Mouse (Mus musculus): ENCODE results near the gene Cdkal1.

The Cdkal1 gene

DNA sequence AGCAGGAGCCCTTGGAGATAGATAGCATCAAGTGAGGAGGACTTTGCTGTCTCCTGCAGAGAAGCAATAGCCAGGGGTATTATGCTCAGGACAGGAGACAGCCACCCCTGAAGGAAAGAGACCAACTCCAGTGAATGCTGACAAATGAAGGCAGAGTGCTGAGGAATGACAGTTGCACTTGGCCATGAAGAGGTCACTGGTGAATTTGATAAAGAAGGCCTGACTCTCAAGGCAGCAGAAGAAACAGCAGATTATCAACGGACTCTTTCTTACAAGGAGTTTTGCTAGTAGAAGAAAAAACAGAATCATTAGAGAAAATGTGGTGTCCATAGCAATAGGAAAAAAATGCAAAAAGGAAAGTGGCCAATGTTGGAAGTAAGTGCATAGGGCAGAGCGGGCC is 37.2 kb downstream of the Cdkal1 start:
- DNase-seq (ENCODE audit: low read depth in 1 of 2, low spot score in 2 of 2): no peak

- DNase-seq (ENCODE audit: low read depth in 1 of 2, low spot score in 2 of 2): no peak
Measured at GRCm38 (mm10) chr13:29810780-29811179, 44.7 kb downstream of the Cdkal1 start.

DNA sequence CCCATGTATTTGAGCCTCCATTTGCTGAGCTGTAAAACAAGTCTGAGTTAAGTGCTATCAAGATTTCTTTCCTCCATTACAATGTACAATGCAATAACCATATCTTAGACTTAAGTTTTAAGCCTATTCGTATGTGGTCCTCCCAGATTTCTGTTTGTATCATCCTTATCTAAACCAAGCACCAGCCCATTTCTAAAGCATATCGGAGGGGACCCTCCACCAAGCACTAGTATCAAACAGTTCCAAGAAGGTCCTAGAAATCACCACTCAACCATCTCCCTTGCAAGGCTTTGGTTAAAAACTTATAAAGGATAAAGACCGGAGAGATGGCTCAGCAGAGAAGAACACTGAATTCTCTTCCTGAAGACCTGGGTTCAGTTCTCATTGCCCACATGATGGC is 47.1 kb downstream of the Cdkal1 start:
- DNase-seq (ENCODE audit: low read depth in 1 of 2, low spot score in 2 of 2): no peak

DNA sequence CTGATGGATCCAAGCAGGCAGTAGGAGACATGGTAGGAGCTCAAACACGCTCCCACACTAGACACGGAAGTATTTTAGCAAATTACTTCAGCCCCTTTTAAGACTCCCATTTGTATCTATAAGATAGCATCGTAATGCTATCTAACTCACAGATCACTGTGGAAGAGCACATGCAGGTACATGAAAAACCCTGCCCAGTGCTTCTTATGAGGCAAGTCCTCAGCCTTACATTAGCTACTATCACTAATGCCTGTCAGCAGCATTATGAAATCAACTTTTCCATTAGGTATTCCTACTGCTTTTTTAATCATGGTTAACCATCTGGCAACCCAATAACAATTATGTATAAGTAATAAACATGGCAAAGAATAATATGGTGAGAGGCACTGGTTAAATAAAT is 47.5 kb downstream of the Cdkal1 start:
- no peak for DNase-seq (ENCODE audit: low read depth in 1 of 2, low spot score in 2 of 2)

DNA sequence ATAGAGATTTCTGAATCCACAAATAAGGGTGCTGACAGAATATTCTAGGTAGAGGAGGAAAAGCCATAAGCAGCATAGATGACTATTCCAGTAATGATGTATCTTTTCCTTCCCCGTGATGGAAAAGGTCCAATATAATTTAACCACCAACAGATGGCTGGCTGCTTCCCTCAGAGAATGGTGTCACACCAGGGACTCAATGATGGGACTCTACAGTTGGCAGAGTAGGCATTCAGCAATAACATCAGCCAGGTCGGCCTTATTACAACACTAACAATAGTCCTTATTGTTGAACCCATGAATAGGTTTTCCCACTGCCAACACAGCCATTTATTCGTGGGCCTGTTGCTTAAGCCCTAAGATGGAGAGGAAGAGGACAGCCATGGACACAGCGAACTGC is 48.6 kb downstream of the Cdkal1 start:
- DNase-seq (ENCODE audit: low read depth in 1 of 2, low spot score in 2 of 2): no peak

DNA sequence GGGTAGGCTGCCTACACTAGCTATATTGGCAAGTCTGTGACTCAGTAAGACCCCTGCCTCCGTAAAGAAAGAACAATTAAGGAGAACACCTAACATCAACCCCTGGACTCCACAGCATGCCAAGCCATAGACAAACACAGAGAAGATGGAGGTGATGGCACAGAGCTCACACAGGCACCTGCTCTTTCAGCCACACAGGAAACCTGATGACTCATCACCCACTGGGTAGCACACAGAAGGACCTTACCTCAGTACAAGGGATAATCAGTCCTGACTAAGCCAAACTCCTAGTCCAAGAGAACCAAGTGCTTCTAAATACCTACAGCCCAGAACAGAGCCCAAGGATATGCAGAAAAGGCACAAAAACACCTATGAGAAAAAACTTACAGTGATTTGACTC is 50.2 kb downstream of the Cdkal1 start:
- no peak for DNase-seq (ENCODE audit: low read depth in 1 of 2, low spot score in 2 of 2)

DNA sequence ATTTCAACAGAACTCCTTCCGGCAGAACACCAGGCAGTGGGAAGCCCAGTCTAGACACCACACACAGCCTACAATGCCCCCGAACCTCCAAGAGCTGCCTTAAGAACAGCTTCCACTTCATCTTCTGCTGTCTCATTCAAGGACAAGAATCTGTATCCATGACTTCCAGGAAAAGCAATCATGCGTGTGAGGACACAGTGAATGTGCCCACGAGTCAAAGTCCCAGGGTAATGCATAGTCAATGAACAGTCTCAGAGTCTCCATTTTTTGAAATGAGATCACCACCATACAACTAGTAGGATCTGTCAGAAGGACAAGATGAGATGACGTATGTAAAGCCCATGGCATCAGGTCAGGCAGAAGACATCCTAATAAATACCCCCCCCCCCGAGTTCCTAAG is 51.4 kb downstream of the Cdkal1 start:
- no peak for DNase-seq (ENCODE audit: low read depth in 1 of 2, low spot score in 2 of 2)

DNA sequence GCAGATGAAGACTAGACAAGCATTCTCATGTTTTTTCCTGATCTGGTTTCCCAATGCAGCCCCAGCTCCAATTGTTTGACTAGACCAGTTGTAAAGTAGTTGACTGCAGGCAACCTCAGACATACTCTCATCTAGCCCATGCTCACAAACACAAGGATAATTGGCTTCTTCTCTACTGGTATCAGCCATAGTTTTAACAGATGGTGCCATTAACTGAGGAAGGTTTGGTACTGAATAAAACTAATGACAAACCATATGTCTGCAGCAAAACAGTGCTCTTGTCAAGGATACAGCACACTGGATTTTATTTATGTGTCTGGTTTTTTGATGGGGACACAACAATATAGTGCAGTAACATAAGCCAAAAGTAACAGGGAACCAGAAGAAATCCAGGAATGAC is 52.8 kb downstream of the Cdkal1 start:
- no peak for DNase-seq (ENCODE audit: low read depth in 1 of 2, low spot score in 2 of 2)

GRCm38 (mm10) chr13:29800078-29800477 is 55.4 kb downstream of the Cdkal1 start:
- DNase-seq (ENCODE audit: low read depth in 1 of 2, low spot score in 2 of 2): no peak

GRCm38 (mm10) chr13:29792112-29792511 is 63.4 kb downstream of the Cdkal1 start:
- DNase-seq (ENCODE audit: low read depth in 1 of 2, low spot score in 2 of 2): no peak

GRCm38 (mm10) chr13:29791439-29791838 is 64.0 kb downstream of the Cdkal1 start:
- no peak for DNase-seq (ENCODE audit: low read depth in 1 of 2, low spot score in 2 of 2)

DNA sequence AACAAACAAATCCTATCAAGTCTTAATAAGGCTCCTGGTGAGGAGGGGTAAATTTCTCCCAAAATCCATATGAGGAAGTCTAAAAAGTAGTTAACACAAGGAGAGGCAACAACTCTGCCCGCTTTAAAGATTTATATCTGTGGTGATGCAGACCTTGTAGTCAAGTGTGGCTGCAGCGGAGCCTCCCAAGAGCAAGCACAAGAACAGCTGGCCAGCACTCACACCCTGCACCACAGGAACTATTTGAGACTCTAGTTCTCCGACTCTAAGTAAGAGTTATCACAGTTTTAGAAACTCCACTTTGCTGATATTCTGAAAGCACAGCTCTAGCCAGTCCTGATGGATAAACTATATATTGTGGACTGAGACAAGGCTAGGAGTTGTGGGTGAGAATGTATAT is 68.5 kb downstream of the Cdkal1 start:
- DNase-seq (ENCODE audit: low read depth in 1 of 2, low spot score in 2 of 2): no peak

- no peak for DNase-seq (ENCODE audit: low read depth in 1 of 2, low spot score in 2 of 2)
Measured at GRCm38 (mm10) chr13:29784894-29785293, 70.6 kb downstream of the Cdkal1 start.

GRCm38 (mm10) chr13:29781332-29781731 is 74.1 kb downstream of the Cdkal1 start:
- DNase-seq (ENCODE audit: low read depth in 1 of 2, low spot score in 2 of 2): no peak

GRCm38 (mm10) chr13:29780713-29781112 is 74.8 kb downstream of the Cdkal1 start:
- DNase-seq (ENCODE audit: low read depth in 1 of 2, low spot score in 2 of 2): no peak

DNA sequence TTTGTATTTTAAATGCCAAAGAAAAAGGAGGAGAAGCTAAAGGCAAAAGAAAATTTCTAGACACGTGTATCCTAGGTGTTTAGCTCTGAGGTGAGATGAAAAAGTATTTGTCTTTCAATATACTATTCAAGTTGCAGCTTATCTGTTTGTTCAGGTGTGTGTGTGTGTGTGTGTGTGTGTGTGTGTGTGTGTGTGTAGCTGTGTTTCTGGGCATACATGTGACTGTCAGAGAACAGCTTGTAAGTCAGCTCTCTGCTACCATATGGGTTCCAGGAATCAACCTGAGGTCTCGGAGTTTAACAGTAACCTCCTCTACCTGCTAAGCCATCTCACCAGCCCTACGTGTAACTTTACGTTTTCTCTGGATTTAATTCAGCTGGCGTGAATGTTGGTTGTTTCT is 76.0 kb downstream of the Cdkal1 start:
- no peak for DNase-seq (ENCODE audit: low read depth in 1 of 2, low spot score in 2 of 2)

GRCm38 (mm10) chr13:29779116-29779515 is 76.4 kb downstream of the Cdkal1 start:
- DNase-seq (ENCODE audit: low read depth in 1 of 2, low spot score in 2 of 2): no peak

DNA sequence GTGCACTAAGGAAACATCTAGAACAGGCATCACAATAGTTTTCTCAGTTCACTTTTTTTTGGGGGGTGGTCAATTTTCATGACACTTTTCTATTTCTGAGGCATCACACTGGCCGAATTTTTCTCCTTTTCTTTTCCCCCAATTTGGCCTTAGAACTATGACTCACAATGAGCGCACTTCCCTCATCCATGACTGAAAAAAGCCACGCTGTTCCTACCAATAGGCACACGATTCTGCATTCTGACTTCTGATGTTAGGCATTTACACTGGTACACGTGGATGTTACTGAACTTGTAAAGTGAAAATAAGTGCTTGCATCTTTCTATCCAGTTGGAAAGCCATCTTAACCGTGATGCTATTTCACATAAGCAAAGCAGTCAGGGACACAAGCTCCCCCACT is 77.3 kb downstream of the Cdkal1 start:
- no peak for DNase-seq (ENCODE audit: low read depth in 1 of 2, low spot score in 2 of 2)

DNA sequence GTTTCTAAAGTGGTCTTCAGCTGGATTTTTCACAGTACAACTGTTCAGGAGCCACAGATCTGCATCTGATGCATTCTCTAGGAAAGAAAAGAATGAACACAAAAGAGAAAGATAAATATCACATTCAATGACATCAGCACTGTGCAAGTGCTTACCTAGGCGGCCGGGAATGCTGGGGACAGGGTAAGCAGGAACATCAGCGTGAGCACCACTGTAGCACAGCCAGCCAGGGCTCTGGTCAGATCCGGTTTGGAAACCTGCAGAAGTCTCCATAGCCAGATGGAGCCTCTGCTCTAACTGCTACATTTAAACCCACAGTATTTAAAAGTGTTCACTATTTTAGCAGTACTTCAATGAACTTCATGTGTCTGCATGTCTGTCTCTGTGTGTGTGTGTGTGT is 78.2 kb downstream of the Cdkal1 start:
- no peak for DNase-seq (ENCODE audit: low read depth in 1 of 2, low spot score in 2 of 2)

- no peak for DNase-seq (ENCODE audit: low read depth in 1 of 2, low spot score in 2 of 2)
Measured at GRCm38 (mm10) chr13:29775603-29776230, 79.8 kb downstream of the Cdkal1 start.

GRCm38 (mm10) chr13:29773563-29773962 is 81.9 kb downstream of the Cdkal1 start:
- DNase-seq (ENCODE audit: low read depth in 1 of 2, low spot score in 2 of 2): no peak

DNA sequence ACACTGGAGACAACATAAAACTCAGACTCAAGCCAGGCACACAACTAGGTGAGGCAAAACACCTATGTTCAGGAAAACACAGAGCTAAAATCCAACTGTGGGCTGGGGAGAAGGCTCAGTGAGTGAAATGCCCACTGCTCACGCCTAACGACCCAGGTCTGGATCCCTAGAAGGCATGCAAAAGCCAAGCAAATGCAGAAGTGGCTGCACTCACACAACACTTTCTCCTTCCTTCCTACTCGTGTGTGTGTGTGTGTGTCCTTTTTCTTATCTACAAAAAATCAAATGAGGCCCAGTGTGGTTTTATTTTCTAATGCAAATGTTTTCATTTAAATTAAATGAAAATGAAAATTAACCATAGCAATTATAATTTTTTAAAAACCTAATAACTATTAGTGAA is 82.5 kb downstream of the Cdkal1 start:
- no peak for DNase-seq (ENCODE audit: low read depth in 1 of 2, low spot score in 2 of 2)

GRCm38 (mm10) chr13:29769647-29770436 is 85.6 kb downstream of the Cdkal1 start:
- DNase-seq (ENCODE audit: low read depth in 1 of 2, low spot score in 2 of 2): no peak
